Mouse (Mus musculus): Measurements from ENCODE around the gene Ptprd.

GRCm38 (mm10) chr4:76387887-76388286, 1823.9 kb downstream of the Ptprd start:
- no peak for TF ChIP-seq POLR2A (IDR thresholded peaks at IDR 0.05; ENCODE audit: borderline replicate concordance, extremely low read depth, insufficient read depth, insufficient read length, poor library complexity, severe bottlenecking)
- no peak for TF ChIP-seq CTCF (IDR thresholded peaks at IDR 0.05; ENCODE audit: borderline replicate concordance, extremely low read depth, insufficient read depth, insufficient read length)
